Mouse (Mus musculus) hindbrain, postnatal 0 days (tissue): ENCODE data around the gene Ergic1. TPM values are rescaled to one million over a fixed set of nuclear protein-coding genes. Genes with fewer than 3 reads are reported as not detected.

ENCODE experiments used
- ATAC-seq: fragments of 200-750 bp; cut with Nextera tagmentation; 2 replicates; pipeline ENCODE4 v1.8.0; 2017; ENCODE audit warnings: mild to moderate bottlenecking, moderate TSS enrichment, moderate library complexity
- DNase-seq: peaks from one replicate; pipeline ENCODE4 v3.0.0-alpha.2; 2015; ENCODE audit warnings: low spot score
- H3K27ac ChIP-seq: fragments of 300-500 bp; sonication (generic); 2 replicates; pipeline ENCODE4 v1.5.1; 2014; ENCODE audit warnings: mild to moderate bottlenecking
- H3K27me3 ChIP-seq: fragments of 300-500 bp; sonication (generic); 2 replicates; pipeline ENCODE4 v1.6.1; 2014; ENCODE audit warnings: low read length, mixed read lengths; ENCODE audit not compliant: insufficient read depth
- H3K36me3 ChIP-seq: fragments of 300-500 bp; sonication (generic); 2 replicates; pipeline ENCODE4 v1.6.1; 2014; ENCODE audit warnings: low read length, mixed read lengths; ENCODE audit not compliant: insufficient read depth
- H3K4me1 ChIP-seq: fragments of 300-500 bp; sonication (generic); 2 replicates; pipeline ENCODE4 v1.6.1; 2014; ENCODE audit warnings: antibody characterized with exemption, low read length, mixed read lengths; ENCODE audit not compliant: insufficient read depth
- H3K4me2 ChIP-seq: fragments of 300-500 bp; sonication (generic); 2 replicates; pipeline ENCODE4 v1.6.1; 2014; ENCODE audit warnings: low read depth, mild to moderate bottlenecking, low read length, moderate library complexity, mixed read lengths
- H3K4me3 ChIP-seq: fragments of 300-500 bp; sonication (generic); 2 replicates; pipeline ENCODE4 v1.5.1; 2014; ENCODE audit warnings: low read length
- H3K9ac ChIP-seq: fragments of 300-500 bp; sonication (generic); replicated peaks from 2 replicates; pipeline ENCODE4 v1.6.1; 2014; ENCODE audit warnings: mild to moderate bottlenecking, low read length, moderate library complexity, mixed read lengths
- H3K9me3 ChIP-seq: fragments of 300-500 bp; sonication (generic); 2 replicates; pipeline ENCODE4 v1.6.1; 2016; ENCODE audit warnings: low read length, mixed read lengths
- CTCF ChIP-seq: IDR thresholded peaks from 2 replicates; pipeline ENCODE4 v1.5.1; 2016; ENCODE audit warnings: antibody characterized with exemption, control low read depth, low read depth
- WGBS: fragments of 180-500 bp; shearing (Covaris S2); extraction: QIAGEN DNeasy Blood & Tissue Kit; methylation state at CpG from one replicate; pipeline ENCODE4 v1.1.7; 2014; 5-methylcytosine and 5-hydroxymethylcytosine counted together
- polyA plus RNA-seq: library from polyadenylated mRNA; unstranded; fragments of >200 nt; fragmentation: Nextera tagmentation; extraction: Ambion mirVana; gene quantifications from 2 replicates; pipeline ENCODE4 v1.2.1, GENCODE M21; 2015
- total RNA-seq: library from RNA; depleted of rRNA; stranded (reverse); fragments of >200 nt; gene quantifications from 2 replicates; pipeline ENCODE4 v1.2.3, GENCODE M21; 2014

The Ergic1 gene
- total and polyA plus RNA-seq, 2 experiments from 2014 or later, result 93.5 to 250 TPM

- no peak for ATAC-seq
- Histone ChIP-seq H3K27ac (no peak overlapping the region), H3K36me3 (no peaks in the 10 kb centered on the region), H3K27me3 (no peaks in the 10 kb centered on the region), H3K4me2 (no peak overlapping the region), H3K9me3 (no peaks in the 10 kb centered on the region), H3K4me3 (no peak overlapping the region), H3K4me1 (no peaks in the 10 kb centered on the region; the same call in 1 of the 2 replicates), H3K9ac (no peak overlapping the region)
- no peak for DNase-seq
- no peak for TF ChIP-seq CTCF
- WGBS, result 94% methylated on average over 11 of the region's 11 CpGs
Observed at GRCm38 (mm10) chr17:26578771-26579170, 17.5 kb downstream of the Ergic1 start.

- Histone ChIP-seq H3K27ac (no peak overlapping the region), H3K4me1 (peaks cover 3% of the 10 kb centered on the region; the same call in 1 of the 2 replicates), H3K27me3 (no peaks in the 10 kb centered on the region), H3K4me2 (no peak overlapping the region), H3K9me3 (no peaks in the 10 kb centered on the region), H3K4me3 (no peak overlapping the region), H3K9ac (no peak overlapping the region), H3K36me3 (no peaks in the 10 kb centered on the region)
- DNase-seq (no peak), ATAC-seq (no peak)
- WGBS, result 95% methylated on average over 6 of the region's 6 CpGs
- no peak for TF ChIP-seq CTCF
Observed at GRCm38 (mm10) chr17:26579396-26579795, 18.1 kb downstream of the Ergic1 start.

GRCm38 (mm10) chr17:26580873-26581401 is 19.6 kb downstream of the Ergic1 start:
- WGBS, result 99% methylated on average over 3 of the region's 3 CpGs
- H3K4me2 ChIP-seq, result no peak overlapping the region
- DNase-seq (no peak), ATAC-seq (no peak)
- H3K4me3 ChIP-seq, result no peak overlapping the region
- H3K9me3 ChIP-seq, result no peaks in the 10 kb centered on the region
- H3K9ac ChIP-seq, result no peak overlapping the region
- TF ChIP-seq CTCF, result no peak
- no peaks in the 10 kb centered on the region for H3K36me3 ChIP-seq
- H3K27ac ChIP-seq, result no peak overlapping the region
- no peaks in the 10 kb centered on the region for H3K27me3 ChIP-seq
- peaks cover 12% of the 10 kb centered on the region for H3K4me1 ChIP-seq

- peak; percentile 57 for DNase-seq
- Histone ChIP-seq H3K9me3 (no peaks in the 10 kb centered on the region), H3K4me3 (no peak overlapping the region), H3K36me3 (no peaks in the 10 kb centered on the region), H3K9ac (no peak overlapping the region), H3K4me1 (peaks cover 12% of the 10 kb centered on the region), H3K27me3 (no peaks in the 10 kb centered on the region), H3K4me2 (no peak overlapping the region), H3K27ac (peak overlapping the region; percentile 56; the same call in 1 of the 2 replicates)
- ATAC-seq, result peak; percentile 71
- no peak for TF ChIP-seq CTCF
- 50% methylated on average over 5 of the region's 5 CpGs for WGBS
Observed at GRCm38 (mm10) chr17:26582297-26582696, 21.0 kb downstream of the Ergic1 start.

- WGBS, result 96% methylated on average over 9 of the region's 9 CpGs
- H3K9me3 ChIP-seq, result no peaks in the 10 kb centered on the region
- TF ChIP-seq CTCF, result no peak
- no peak for DNase-seq
- no peak overlapping the region for H3K4me2 ChIP-seq
- ATAC-seq, result no peak
- no peak overlapping the region for H3K9ac ChIP-seq
- H3K27ac ChIP-seq, result no peak overlapping the region; the same call in 1 of the 2 replicates
- no peaks in the 10 kb centered on the region for H3K36me3 ChIP-seq
- no peaks in the 10 kb centered on the region for H3K27me3 ChIP-seq
- H3K4me3 ChIP-seq, result no peak overlapping the region
- peaks cover 12% of the 10 kb centered on the region for H3K4me1 ChIP-seq
Observed at GRCm38 (mm10) chr17:26583056-26583455, 21.8 kb downstream of the Ergic1 start.

- Histone ChIP-seq H3K27ac (no peak overlapping the region; the same call in 1 of the 2 replicates), H3K4me2 (no peak overlapping the region)
Observed at GRCm38 (mm10) chr17:26583606-26584005, 22.3 kb downstream of the Ergic1 start.

DNA sequence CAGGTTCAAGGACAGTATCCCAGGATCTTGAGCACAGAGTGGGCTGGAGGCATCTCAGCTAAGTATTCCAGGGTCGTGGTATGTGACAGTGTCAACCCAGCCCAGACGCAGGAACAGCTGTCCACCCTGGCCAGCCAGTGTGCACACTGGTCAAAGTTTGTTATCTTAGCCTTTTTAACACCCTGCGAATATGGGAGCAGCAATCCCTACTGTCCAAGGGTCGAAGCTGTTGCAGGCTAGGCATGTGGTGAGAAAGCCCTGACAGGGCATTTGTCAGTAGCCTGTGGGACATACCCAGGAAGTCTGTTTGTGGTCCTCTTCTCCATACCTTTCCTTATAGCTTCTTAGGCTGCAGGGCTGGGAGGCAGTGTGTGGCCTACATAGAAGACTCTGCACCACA is 22.8 kb downstream of the Ergic1 start:
- Histone ChIP-seq H3K4me3 (no peak overlapping the region), H3K36me3 (no peaks in the 10 kb centered on the region), H3K9ac (0 out of 2 replicates have a peak overlapping the region, but pooled peaks have one; percentile 13), H3K27me3 (no peaks in the 10 kb centered on the region), H3K4me1 (peaks cover 12% of the 10 kb centered on the region), H3K4me2 (0 out of 2 replicates have a peak overlapping the region, but pooled peaks have one; percentile 5), H3K27ac (peak overlapping the region; percentile 72; the same call in 1 of the 2 replicates), H3K9me3 (no peaks in the 10 kb centered on the region)
- TF ChIP-seq CTCF, result no peak
- WGBS, result 80% methylated on average over 4 of the region's 4 CpGs
- DNase-seq (no peak), ATAC-seq (no peak)

More at GRCm38 (mm10) chr17:26583606-26584005, 22.3 kb downstream of the Ergic1 start:
- DNase-seq, result no peak
- no peak overlapping the region for H3K4me3 ChIP-seq
- no peak overlapping the region for H3K9ac ChIP-seq
- 81% methylated on average over 6 of the region's 6 CpGs for whole genome bisulfite sequencing
- no peaks in the 10 kb centered on the region for H3K9me3 ChIP-seq
- no peaks in the 10 kb centered on the region for H3K36me3 ChIP-seq
- no peak for ATAC-seq
- H3K27me3 ChIP-seq, result no peaks in the 10 kb centered on the region
- peaks cover 12% of the 10 kb centered on the region for H3K4me1 ChIP-seq
- TF ChIP-seq CTCF, result no peak
